Mouse (Mus musculus): ENCODE data around the gene Rapgef1.

The Rapgef1 gene

GRCm38 (mm10) chr2:29619484-29620300, at the start of gene Rapgef1:
Rapgef1 (plus strand) TSS chr2:29619720.
- peak; percentile 89 for DNase-seq (ENCODE audit: low read depth, low spot score)

GRCm38 (mm10) chr2:29571921-29572700, 47.4 kb upstream of the Rapgef1 start:
- no peak for DNase-seq (ENCODE audit: low read depth, low spot score)

- no peak for DNase-seq (ENCODE audit: low read depth, low spot score)
Observed at GRCm38 (mm10) chr2:29572811-29573427, 46.6 kb upstream of the Rapgef1 start.

- DNase-seq (ENCODE audit: low read depth, low spot score) = peak; percentile 55
Observed at GRCm38 (mm10) chr2:29573591-29573990, 45.9 kb upstream of the Rapgef1 start.

GRCm38 (mm10) chr2:29574187-29574586, 45.3 kb upstream of the Rapgef1 start:
- no peak for DNase-seq (ENCODE audit: low read depth, low spot score)

GRCm38 (mm10) chr2:29582415-29582814, 37.1 kb upstream of the Rapgef1 start:
- DNase-seq (ENCODE audit: low read depth, low spot score) = peak; percentile 81

GRCm38 (mm10) chr2:29586017-29586702, 33.4 kb upstream of the Rapgef1 start:
- no peak for DNase-seq (ENCODE audit: low read depth, low spot score)

- DNase-seq (ENCODE audit: low read depth, low spot score) = no peak
Observed at GRCm38 (mm10) chr2:29588006-29588405, 31.5 kb upstream of the Rapgef1 start.

- peak; percentile 34 for DNase-seq (ENCODE audit: low read depth, low spot score)
Observed at GRCm38 (mm10) chr2:29589266-29589665, 30.3 kb upstream of the Rapgef1 start.

GRCm38 (mm10) chr2:29591626-29592025, 27.9 kb upstream of the Rapgef1 start:
- DNase-seq (ENCODE audit: low read depth, low spot score) = no peak

- DNase-seq (ENCODE audit: low read depth, low spot score) = peak; percentile 43
Observed at GRCm38 (mm10) chr2:29592537-29592936, 27.0 kb upstream of the Rapgef1 start.

- peak; percentile 59 for DNase-seq (ENCODE audit: low read depth, low spot score)
Observed at GRCm38 (mm10) chr2:29603930-29604329, 15.6 kb upstream of the Rapgef1 start.

GRCm38 (mm10) chr2:29605591-29605990, 13.9 kb upstream of the Rapgef1 start:
- DNase-seq (ENCODE audit: low read depth, low spot score) = no peak

- no peak for DNase-seq (ENCODE audit: low read depth, low spot score)
Observed at GRCm38 (mm10) chr2:29606460-29606859, 13.1 kb upstream of the Rapgef1 start.

GRCm38 (mm10) chr2:29617341-29617740, 2.2 kb upstream of the Rapgef1 start:
- no peak for DNase-seq (ENCODE audit: low read depth, low spot score)

- no peak for DNase-seq (ENCODE audit: low read depth, low spot score)
Observed at GRCm38 (mm10) chr2:29618926-29619483, 515 bp upstream of the Rapgef1 start.

GRCm38 (mm10) chr2:29620301-29620827, 844 bp downstream of the Rapgef1 start:
- DNase-seq (ENCODE audit: low read depth, low spot score) = peak; percentile 72

- DNase-seq (ENCODE audit: low read depth, low spot score) = peak; percentile 64
Observed at GRCm38 (mm10) chr2:29621163-29621562, 1.6 kb downstream of the Rapgef1 start.

- peak; percentile 56 for DNase-seq (ENCODE audit: low read depth, low spot score)
Observed at GRCm38 (mm10) chr2:29621636-29622035, 2.1 kb downstream of the Rapgef1 start.

- DNase-seq (ENCODE audit: low read depth, low spot score) = peak; percentile 78
Observed at GRCm38 (mm10) chr2:29622126-29623005, 2.8 kb downstream of the Rapgef1 start.

Data from A20 (cell line).